Mouse (Mus musculus): Measurements from ENCODE around the gene Serping1. TPM values are rescaled to one million over a fixed set of nuclear protein-coding genes. Genes with fewer than 3 reads are reported as not detected.

Serping1 gene
- polyA plus RNA-seq, 1 experiment from 2014 or later, result 49.4 TPM

DNA sequence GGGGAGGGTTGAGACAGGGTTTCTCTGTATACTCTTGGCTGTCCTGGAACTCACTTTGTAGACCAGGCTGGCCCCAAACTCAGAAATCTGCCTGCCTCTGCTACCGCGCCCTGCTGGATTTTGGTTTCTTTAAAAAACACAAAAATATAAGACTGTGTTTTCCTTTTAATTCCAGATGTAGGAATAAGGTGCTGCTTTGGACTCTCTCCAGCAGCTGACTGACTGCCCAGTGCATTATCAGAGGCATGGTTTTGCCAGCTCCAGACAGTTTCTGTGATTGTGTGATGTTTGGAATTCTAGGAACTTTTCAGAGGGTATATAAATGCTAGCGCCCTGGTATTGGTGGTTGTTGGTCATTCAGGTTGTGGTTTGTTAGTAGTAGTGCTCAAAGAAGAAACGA, 57.9 kb downstream of the Serping1 start:
- no peaks in the 10 kb centered on the region for H3K9me3 ChIP-seq (ENCODE audit: control insufficient read depth)

DNA sequence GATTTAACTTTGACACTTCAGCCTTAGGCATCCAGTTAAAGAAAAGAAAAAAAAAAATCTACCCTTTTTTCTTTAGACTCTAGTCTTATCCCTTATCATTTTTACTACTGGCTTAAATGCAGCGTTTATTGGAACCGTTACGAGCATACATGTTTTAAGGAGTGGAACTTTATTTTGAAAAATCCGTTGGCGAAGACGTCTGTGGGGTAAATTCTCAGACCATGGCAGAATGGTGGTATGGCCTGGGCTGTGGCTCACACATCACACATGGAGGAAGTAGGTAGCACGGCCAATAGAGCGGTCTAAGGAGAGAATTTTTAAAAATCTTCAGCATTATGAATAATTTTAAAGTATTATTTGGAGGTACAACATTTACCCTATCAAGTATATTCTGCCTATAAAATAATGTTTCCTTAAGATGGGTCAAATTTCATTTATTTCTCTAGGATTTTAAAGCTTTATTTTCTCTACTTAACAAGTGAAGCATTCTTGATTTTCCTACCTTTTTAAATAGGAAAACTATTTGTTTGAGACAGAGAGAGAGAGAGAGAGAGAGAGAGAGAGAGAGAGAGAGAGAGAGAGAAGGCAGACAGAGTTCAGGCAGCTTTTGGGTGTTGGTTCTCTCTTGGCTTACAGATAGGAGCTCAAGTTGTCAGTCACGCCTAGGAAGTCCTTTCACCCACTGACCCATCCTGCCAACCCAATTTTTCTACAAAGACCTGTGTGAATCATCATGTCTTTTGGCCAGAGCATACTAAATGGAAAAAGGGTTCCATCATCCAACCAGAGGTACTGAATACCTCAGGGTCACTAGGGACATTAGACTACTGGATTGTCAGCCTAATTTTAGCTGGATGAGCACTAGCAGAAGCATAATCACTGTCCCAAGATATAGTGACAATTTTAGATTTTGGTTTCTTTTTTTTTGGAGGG, 58.6 kb downstream of the Serping1 start:
- Histone ChIP-seq H3K9me3 (ENCODE audit: control insufficient read depth) (no peaks in the 10 kb centered on the region), H3K27ac (ENCODE audit: low read depth, low read length) (0 out of 2 replicates have a peak overlapping the region, but pooled peaks have one; percentile 96), H3K4me2 (replicated peaks; ENCODE audit: low read depth) (peak overlapping the region; percentile 85), H3K4me1 (replicated peaks; ENCODE audit: control insufficient read depth, insufficient read depth, low read length) (0 out of 2 replicates have a peak, but pooled peaks cover 2% of the 10 kb centered on the region), H3K4me3 (ENCODE audit: low read depth, low read length) (peak overlapping the region; percentile 99), H3K9ac (ENCODE audit: low read depth, low read length) (peak overlapping the region; percentile 93; the same call in 1 of the 2 replicates), H3K27me3 (replicated peaks; ENCODE audit: control insufficient read depth, insufficient read depth, low read length) (no peaks in the 10 kb centered on the region), H3K36me3 (ENCODE audit: control insufficient read depth, insufficient read depth) (no peaks in the 10 kb centered on the region)
- WGBS, result 24% methylated on average over 9 of the region's 9 CpGs
- TF ChIP-seq CTCF (IDR thresholded peaks at IDR 0.05; ENCODE audit: low read depth), result no peak
- ATAC-seq, result no peak

More for the DNA sequence above, 57.9 kb downstream of the Serping1 start:
- no peaks in the 10 kb centered on the region for H3K27me3 ChIP-seq (replicated peaks; ENCODE audit: control insufficient read depth, insufficient read depth, low read length)
- no peak for TF ChIP-seq CTCF (IDR thresholded peaks at IDR 0.05; ENCODE audit: low read depth)
- H3K4me1 ChIP-seq (replicated peaks; ENCODE audit: control insufficient read depth, insufficient read depth, low read length), result 0 out of 2 replicates have a peak, but pooled peaks cover 2% of the 10 kb centered on the region
- H3K4me2 ChIP-seq (replicated peaks; ENCODE audit: low read depth), result no peak overlapping the region
- WGBS, result 96% methylated on average over 4 of the region's 4 CpGs
- H3K4me3 ChIP-seq (ENCODE audit: low read depth, low read length), result no peak overlapping the region
- H3K27ac ChIP-seq (ENCODE audit: low read depth, low read length), result no peak overlapping the region
- no peak overlapping the region for H3K9ac ChIP-seq (ENCODE audit: low read depth, low read length)
- no peaks in the 10 kb centered on the region for H3K36me3 ChIP-seq (ENCODE audit: control insufficient read depth, insufficient read depth)
- ATAC-seq, result no peak

DNA sequence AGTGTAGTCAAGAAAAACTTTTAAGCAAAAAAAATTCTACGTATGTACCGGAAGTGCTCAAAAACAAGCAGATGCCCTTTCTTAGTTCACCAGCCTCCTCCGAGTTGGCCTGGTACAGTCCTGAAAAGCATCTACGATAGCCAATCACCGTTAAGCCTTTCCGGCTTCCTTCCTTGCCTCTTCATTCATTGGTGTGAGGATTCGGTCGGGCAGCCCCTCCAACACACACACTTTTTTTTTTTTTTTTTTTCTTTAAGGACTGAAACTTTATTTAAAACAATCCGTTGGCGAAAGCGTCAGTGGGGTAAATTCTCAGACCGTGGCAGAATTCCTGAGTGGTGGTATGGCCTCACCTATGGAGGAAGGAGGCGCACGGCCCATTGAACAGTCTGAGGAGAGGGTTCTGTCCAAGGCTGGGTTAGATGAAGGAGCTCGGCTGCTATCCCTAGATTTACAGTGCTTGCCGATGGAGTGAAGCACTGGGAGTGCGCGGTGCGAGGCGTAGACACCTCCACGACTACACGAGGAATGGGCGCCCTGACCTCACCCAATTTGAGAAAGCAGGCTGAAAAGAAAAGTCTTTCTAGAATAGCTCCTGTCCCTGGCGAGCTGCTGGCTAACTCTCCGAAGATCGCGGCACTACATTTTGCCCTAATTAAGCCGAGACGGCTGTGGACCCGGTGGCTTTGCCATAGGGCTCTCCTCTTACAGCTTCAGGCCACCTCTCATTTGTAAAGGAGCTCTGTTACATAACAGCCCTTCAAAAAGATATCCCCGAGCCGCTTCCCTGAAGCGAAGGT, 59.5 kb downstream of the Serping1 start:
- peak; percentile 92 for ATAC-seq
- peak overlapping the region; percentile 85 for H3K4me2 ChIP-seq (replicated peaks; ENCODE audit: low read depth)
- 0 out of 2 replicates have a peak, but pooled peaks have one; percentile 6 for TF ChIP-seq CTCF (IDR thresholded peaks at IDR 0.05; ENCODE audit: low read depth)
- peak overlapping the region; percentile 96 for H3K27ac ChIP-seq (ENCODE audit: low read depth, low read length)
- peak overlapping the region; percentile 93 for H3K9ac ChIP-seq (ENCODE audit: low read depth, low read length)
- WGBS, result under 1% methylated on average over 33 of the region's 33 CpGs
- H3K36me3 ChIP-seq (ENCODE audit: control insufficient read depth, insufficient read depth), result peaks cover 3% of the 10 kb centered on the region
- H3K4me1 ChIP-seq (replicated peaks; ENCODE audit: control insufficient read depth, insufficient read depth, low read length), result 0 out of 2 replicates have a peak, but pooled peaks cover 2% of the 10 kb centered on the region
- peak overlapping the region; percentile 99 for H3K4me3 ChIP-seq (ENCODE audit: low read depth, low read length)
- no peaks in the 10 kb centered on the region for H3K27me3 ChIP-seq (replicated peaks; ENCODE audit: control insufficient read depth, insufficient read depth, low read length)
- no peaks in the 10 kb centered on the region for H3K9me3 ChIP-seq (ENCODE audit: control insufficient read depth)

MicroRNA genes within 50 kb of the gene (microRNA counts, 519-probe panel; counts per million panel counts)
- 5,741 counts per million, percentile 93 among the panel's probes with 10 or more counts for microRNA mmu-miR-130a

Small RNAs within 50 kb of the gene (microRNA-seq; reads per million reads assigned to microRNA genes)
- gene Mir130a, result 14,011 reads per million, percentile 95 among the genes with 10 or more reads in this experiment

Other genes starting within 250 kb of the Serping1 start
- 45.4 and 46.1 TPM in 2 replicates for gene Ctnnd1, start 124.7 kb downstream of the Serping1 start, polyA plus RNA-seq (2015; fragmentation: Nextera tagmentation; extraction: Ambion mirVana)
- 0.07 TPM in 1 of 2 replicates, not detected in the other for gene Btbd18, start 116.4 kb downstream of the Serping1 start, polyA plus RNA-seq (2015; fragmentation: Nextera tagmentation; extraction: Ambion mirVana)
- gene Selenoh, start 104.7 kb downstream of the Serping1 start, polyA plus RNA-seq (2015; fragmentation: Nextera tagmentation; extraction: Ambion mirVana), result 83.4 and 90.7 TPM in 2 replicates
- gene Gm28635, start 97.4 kb downstream of the Serping1 start, polyA plus RNA-seq (2015; fragmentation: Nextera tagmentation; extraction: Ambion mirVana), result not detected in 2 replicates
- 20.6 and 21.0 TPM in 2 replicates for gene Med19, start 97.0 kb downstream of the Serping1 start, polyA plus RNA-seq (2015; fragmentation: Nextera tagmentation; extraction: Ambion mirVana)
- 81.7 and 85.0 TPM in 2 replicates for gene Tmx2, start 96.3 kb downstream of the Serping1 start, polyA plus RNA-seq (2015; fragmentation: Nextera tagmentation; extraction: Ambion mirVana)
- gene Zdhhc5, start 60.3 kb downstream of the Serping1 start, polyA plus RNA-seq (2015; fragmentation: Nextera tagmentation; extraction: Ambion mirVana), result 27.6 and 28.4 TPM in 2 replicates
- gene Clp1, start 48.1 kb downstream of the Serping1 start, polyA plus RNA-seq (2015; fragmentation: Nextera tagmentation; extraction: Ambion mirVana), result 18.1 and 21.8 TPM in 2 replicates
- gene Ypel4, start 41.4 kb downstream of the Serping1 start, polyA plus RNA-seq (2015; fragmentation: Nextera tagmentation; extraction: Ambion mirVana), result 1.8 and 1.9 TPM in 2 replicates
- 2.2 and 2.5 TPM in 2 replicates for gene Gm19426, start 31.8 kb downstream of the Serping1 start, polyA plus RNA-seq (2015; fragmentation: Nextera tagmentation; extraction: Ambion mirVana)
- gene Ube2l6, start 23.4 kb upstream of the Serping1 start, polyA plus RNA-seq (2015; fragmentation: Nextera tagmentation; extraction: Ambion mirVana), result 115 and 117 TPM in 2 replicates
- 0.46 and 0.81 TPM in 2 replicates for gene Smtnl1, start 47.2 kb upstream of the Serping1 start, polyA plus RNA-seq (2015; fragmentation: Nextera tagmentation; extraction: Ambion mirVana)
- gene Timm10, start 51.6 kb upstream of the Serping1 start, polyA plus RNA-seq (2015; fragmentation: Nextera tagmentation; extraction: Ambion mirVana), result 51.9 and 59.2 TPM in 2 replicates
- gene Slc43a1, start 63.4 kb upstream of the Serping1 start, polyA plus RNA-seq (2015; fragmentation: Nextera tagmentation; extraction: Ambion mirVana), result 3.6 and 4.1 TPM in 2 replicates
- gene Rtn4rl2, start 111.3 kb upstream of the Serping1 start, polyA plus RNA-seq (2015; fragmentation: Nextera tagmentation; extraction: Ambion mirVana), result 0.98 and 1.0 TPM in 2 replicates
- 42.5 and 48.0 TPM in 2 replicates for gene Slc43a3, start 161.1 kb upstream of the Serping1 start, polyA plus RNA-seq (2015; fragmentation: Nextera tagmentation; extraction: Ambion mirVana)
- gene Prg2, start 205.0 kb upstream of the Serping1 start, polyA plus RNA-seq (2015; fragmentation: Nextera tagmentation; extraction: Ambion mirVana), result not detected in 2 replicates
- gene Prg3, start 212.8 kb upstream of the Serping1 start, polyA plus RNA-seq (2015; fragmentation: Nextera tagmentation; extraction: Ambion mirVana), result not detected in 2 replicates

Measured in intestine, postnatal 0 days (tissue).